Mouse (Mus musculus) forebrain, embryonic 15.5 days (tissue): Measurements from ENCODE around the gene Acer2. TPM values are rescaled to one million over a fixed set of nuclear protein-coding genes. Genes with fewer than 3 reads are reported as not detected.
"Not testable (repeated sequence)": the region's sequence is repeated elsewhere in the genome, so short reads cannot be mapped to it uniquely, and the experiment has no call there.

ENCODE experiments used
- ATAC-seq: fragments of 200-750 bp; cut with Nextera tagmentation; replicated peaks from 2 replicates; pipeline ENCODE4 v1.8.0; 2017; ENCODE audit warnings: mild to moderate bottlenecking, moderate TSS enrichment, moderate library complexity
- H3K27ac ChIP-seq: fragments of 300-500 bp; sonication (generic); replicated peaks from 2 replicates; pipeline ENCODE4 v1.5.1; 2015; ENCODE audit warnings: mild to moderate bottlenecking, inconsistent platforms
- H3K27me3 ChIP-seq: fragments of 300-500 bp; sonication (generic); 2 replicates; pipeline ENCODE4 v1.6.1; 2015; ENCODE audit warnings: inconsistent platforms
- H3K36me3 ChIP-seq: fragments of 300-500 bp; sonication (generic); 2 replicates; pipeline ENCODE4 v1.6.1; 2015; ENCODE audit warnings: mild to moderate bottlenecking, inconsistent platforms
- H3K4me1 ChIP-seq: fragments of 300-500 bp; sonication (generic); 2 replicates; pipeline ENCODE4 v1.6.1; 2015; ENCODE audit warnings: inconsistent platforms
- H3K4me2 ChIP-seq: fragments of 300-500 bp; sonication (generic); replicated peaks from 2 replicates; pipeline ENCODE4 v1.6.1; 2015; ENCODE audit warnings: mild to moderate bottlenecking, inconsistent platforms
- H3K4me3 ChIP-seq: fragments of 300-500 bp; sonication (generic); 2 replicates; pipeline ENCODE4 v1.5.1; 2015; ENCODE audit warnings: mild to moderate bottlenecking, inconsistent platforms
- H3K9ac ChIP-seq: fragments of 300-500 bp; sonication (generic); replicated peaks from 2 replicates; pipeline ENCODE4 v1.6.1; 2015; ENCODE audit warnings: mild to moderate bottlenecking, inconsistent platforms
- H3K9me3 ChIP-seq: fragments of 300-500 bp; sonication (generic); 2 replicates; pipeline ENCODE4 v1.6.1; 2016; ENCODE audit warnings: inconsistent platforms
- WGBS: fragments of 180-500 bp; shearing (Covaris S2); methylation state at CpG from one replicate; pipeline ENCODE4 v1.1.7; 2015; ENCODE audit warnings: mixed read lengths; 5-methylcytosine and 5-hydroxymethylcytosine counted together
- polyA plus RNA-seq: library from polyadenylated mRNA; unstranded; fragments of >200 nt; fragmentation: Nextera tagmentation; extraction: Ambion mirVana; gene quantifications from 2 replicates; pipeline ENCODE4 v1.2.1, GENCODE M21; 2015

The Acer2 gene
- polyA plus RNA-seq = 10.8 and 11.3 TPM in 2 replicates

- under 1% methylated on average over 56 of the region's 60 CpGs for WGBS
- Histone ChIP-seq H3K27me3 (peaks cover 9% of the 10 kb centered on the region; the same call in 1 of the 2 replicates), H3K9ac (peak within 1 kb of the TSS; percentile 77), H3K9me3 (no peaks in the 10 kb centered on the region), H3K27ac (no peak within 1 kb of the TSS), H3K36me3 (no peaks in the 10 kb centered on the region), H3K4me1 (peaks cover 8% of the 10 kb centered on the region), H3K4me2 (peak within 1 kb of the TSS; percentile 88), H3K4me3 (peak within 1 kb of the TSS; percentile 87)
- peak; percentile 93 for ATAC-seq
Observed at GRCm38 (mm10) chr4:86874146-86874847, at the start of gene Acer2. TSS of gene Acer2 (plus strand) at chr4:86874396.

- Histone ChIP-seq H3K9ac (no peak overlapping the region), H3K9me3 (no peaks in the 10 kb centered on the region), H3K27ac (no peak overlapping the region), H3K36me3 (peaks cover 33% of the 10 kb centered on the region), H3K4me3 (no peak overlapping the region), H3K27me3 (no peaks in the 10 kb centered on the region), H3K4me1 (no peaks in the 10 kb centered on the region), H3K4me2 (no peak overlapping the region)
- 86% methylated on average over 7 of the region's 7 CpGs for WGBS
- ATAC-seq = no peak
Observed at GRCm38 (mm10) chr4:86825143-86825542, 49.1 kb upstream of the Acer2 start.

GRCm38 (mm10) chr4:86831896-86832295 is 42.3 kb upstream of the Acer2 start:
- H3K9ac ChIP-seq = no peak overlapping the region
- H3K4me3 ChIP-seq = no peak overlapping the region
- 99% methylated on average over 2 of the region's 2 CpGs for WGBS
- H3K27ac ChIP-seq = no peak overlapping the region
- no peaks in the 10 kb centered on the region for H3K4me1 ChIP-seq
- H3K4me2 ChIP-seq = no peak overlapping the region
- H3K36me3 ChIP-seq = peaks cover 30% of the 10 kb centered on the region
- H3K27me3 ChIP-seq = no peaks in the 10 kb centered on the region
- ATAC-seq = no peak
- H3K9me3 ChIP-seq = no peaks in the 10 kb centered on the region

GRCm38 (mm10) chr4:86841141-86841540 is 33.1 kb upstream of the Acer2 start:
- H3K4me2 ChIP-seq, ATAC-seq, H3K9me3 ChIP-seq, H3K9ac ChIP-seq, H3K4me1 ChIP-seq, H3K27me3 ChIP-seq, H3K27ac ChIP-seq, H3K4me3 ChIP-seq: not testable (repeated sequence)
- peaks cover 39% of the 10 kb centered on the region for H3K36me3 ChIP-seq
- WGBS = 97% methylated on average over 2 of the region's 2 CpGs

- H3K4me3 ChIP-seq = no peak overlapping the region
- WGBS = 98% methylated on average over 3 of the region's 3 CpGs
- peaks cover 36% of the 10 kb centered on the region for H3K36me3 ChIP-seq
- no peaks in the 10 kb centered on the region for H3K9me3 ChIP-seq
- no peak for ATAC-seq
- no peak overlapping the region for H3K4me2 ChIP-seq
- H3K9ac ChIP-seq = no peak overlapping the region
- no peak overlapping the region for H3K27ac ChIP-seq
- no peaks in the 10 kb centered on the region for H3K4me1 ChIP-seq
- H3K27me3 ChIP-seq = no peaks in the 10 kb centered on the region
Observed at GRCm38 (mm10) chr4:86845384-86845783, 28.8 kb upstream of the Acer2 start.

- H3K9ac ChIP-seq = no peak overlapping the region
- H3K27ac ChIP-seq = no peak overlapping the region
- no peaks in the 10 kb centered on the region for H3K9me3 ChIP-seq
- H3K27me3 ChIP-seq = no peaks in the 10 kb centered on the region
- H3K4me2 ChIP-seq = no peak overlapping the region
- peaks cover 32% of the 10 kb centered on the region for H3K36me3 ChIP-seq
- WGBS = 96% methylated on average over 2 of the region's 2 CpGs
- H3K4me3 ChIP-seq = no peak overlapping the region
- no peak for ATAC-seq
- H3K4me1 ChIP-seq = no peaks in the 10 kb centered on the region
Observed at GRCm38 (mm10) chr4:86847246-86847645, 26.9 kb upstream of the Acer2 start.

GRCm38 (mm10) chr4:86851331-86851730 is 22.9 kb upstream of the Acer2 start:
- no peak overlapping the region for H3K4me2 ChIP-seq
- H3K4me1 ChIP-seq = peaks cover 12% of the 10 kb centered on the region
- peaks cover 42% of the 10 kb centered on the region for H3K36me3 ChIP-seq
- no peak overlapping the region for H3K4me3 ChIP-seq
- H3K27me3 ChIP-seq = no peaks in the 10 kb centered on the region
- no peak overlapping the region for H3K27ac ChIP-seq
- H3K9me3 ChIP-seq = no peaks in the 10 kb centered on the region
- H3K9ac ChIP-seq = no peak overlapping the region
- 89% methylated on average over 2 of the region's 2 CpGs for WGBS
- 0 out of 2 replicates have a peak, but pooled peaks have one; percentile 7 for ATAC-seq

GRCm38 (mm10) chr4:86852018-86852417 is 22.2 kb upstream of the Acer2 start:
- 80% methylated on average over 3 of the region's 3 CpGs for WGBS
- H3K27me3 ChIP-seq = no peaks in the 10 kb centered on the region
- H3K27ac ChIP-seq = no peak overlapping the region
- no peak overlapping the region for H3K4me3 ChIP-seq
- no peak for ATAC-seq
- H3K36me3 ChIP-seq = peaks cover 39% of the 10 kb centered on the region
- no peak overlapping the region for H3K9ac ChIP-seq
- H3K9me3 ChIP-seq = no peaks in the 10 kb centered on the region
- H3K4me2 ChIP-seq = no peak overlapping the region
- H3K4me1 ChIP-seq = peaks cover 12% of the 10 kb centered on the region

GRCm38 (mm10) chr4:86852813-86853590 is 21.2 kb upstream of the Acer2 start:
- no peak overlapping the region for H3K27ac ChIP-seq

GRCm38 (mm10) chr4:86856304-86857112 is 17.7 kb upstream of the Acer2 start:
- Histone ChIP-seq H3K4me1 (peaks cover 21% of the 10 kb centered on the region), H3K4me3 (peak overlapping the region; percentile 76), H3K9me3 (no peaks in the 10 kb centered on the region), H3K27ac (peak overlapping the region; percentile 95), H3K9ac (peak overlapping the region; percentile 98), H3K4me2 (peak overlapping the region; percentile 49), H3K36me3 (peaks cover 29% of the 10 kb centered on the region), H3K27me3 (no peaks in the 10 kb centered on the region)
- 2% methylated on average over 50 of the region's 50 CpGs for WGBS
- ATAC-seq = no peak; the same call in 1 of the 2 replicates

More at GRCm38 (mm10) chr4:86852813-86853590, 21.2 kb upstream of the Acer2 start:
- peaks cover 33% of the 10 kb centered on the region for H3K36me3 ChIP-seq
- peaks cover 15% of the 10 kb centered on the region for H3K4me1 ChIP-seq
- H3K9ac ChIP-seq = no peak overlapping the region
- no peak overlapping the region for H3K4me3 ChIP-seq
- H3K9me3 ChIP-seq = no peaks in the 10 kb centered on the region
- ATAC-seq = no peak
- H3K4me2 ChIP-seq = no peak overlapping the region
- WGBS = 87% methylated on average over 4 of the region's 4 CpGs
- no peaks in the 10 kb centered on the region for H3K27me3 ChIP-seq

GRCm38 (mm10) chr4:86857113-86858069 is 16.8 kb upstream of the Acer2 start, which contains the start of gene Rps6:
TSS of gene Rps6 (minus strand) at chr4:86857412.
- Histone ChIP-seq H3K27ac (peak within 1 kb of the TSS; percentile 95), H3K36me3 (peaks cover 29% of the 10 kb centered on the region), H3K9me3 (no peaks in the 10 kb centered on the region), H3K4me2 (peak within 1 kb of the TSS; percentile 58), H3K4me1 (peaks cover 21% of the 10 kb centered on the region), H3K9ac (peak within 1 kb of the TSS; percentile 98), H3K4me3 (peak within 1 kb of the TSS; percentile 76), H3K27me3 (no peaks in the 10 kb centered on the region)
- peak; percentile 99 for ATAC-seq
- under 1% methylated on average over 67 of the region's 68 CpGs for WGBS
